Mouse (Mus musculus) hindbrain, embryonic 12.5 days (tissue): ENCODE measurements at regions not wholly inside any gene's neighbourhood (a gene's known extent, or its start where the extent isn't known, plus 50 kb on each side); places are given as distances from the start of the nearest gene placed in this dataset.
A peak's percentile ranks its signal among the peaks of the same experiment; 100 is the strongest.

Source experiments
- ATAC-seq: fragments of 200-750 bp; cut with Nextera tagmentation; 2 replicates; pipeline ENCODE4 v1.8.0; 2017; ENCODE audit warnings: moderate TSS enrichment; ENCODE audit not compliant: low FRiP score
- H3K27ac ChIP-seq: fragments of 300-500 bp; sonication (generic); 2 replicates; pipeline ENCODE4 v1.5.1; 2016; ENCODE audit warnings: mild to moderate bottlenecking
- H3K27me3 ChIP-seq: fragments of 300-500 bp; sonication (generic); 2 replicates; pipeline ENCODE4 v1.6.1; 2016; ENCODE audit warnings: mild to moderate bottlenecking
- H3K36me3 ChIP-seq: fragments of 300-500 bp; sonication (generic); 2 replicates; pipeline ENCODE4 v1.6.1; 2016; ENCODE audit warnings: mild to moderate bottlenecking
- H3K4me1 ChIP-seq: fragments of 300-500 bp; sonication (generic); 2 replicates; pipeline ENCODE4 v1.6.1; 2016
- H3K4me2 ChIP-seq: fragments of 300-500 bp; sonication (generic); replicated peaks from 2 replicates; pipeline ENCODE4 v1.6.1; 2016; ENCODE audit warnings: mild to moderate bottlenecking
- H3K4me3 ChIP-seq: fragments of 300-500 bp; sonication (generic); 2 replicates; pipeline ENCODE4 v1.5.1; 2016; ENCODE audit warnings: mild to moderate bottlenecking
- H3K9ac ChIP-seq: fragments of 300-500 bp; sonication (generic); 2 replicates; pipeline ENCODE4 v1.6.1; 2016; ENCODE audit warnings: mild to moderate bottlenecking, moderate library complexity
- H3K9me3 ChIP-seq: fragments of 300-500 bp; sonication (generic); replicated peaks from 2 replicates; pipeline ENCODE4 v1.6.1; 2016; ENCODE audit warnings: mild to moderate bottlenecking
- WGBS: fragments of 180-500 bp; shearing (Covaris S2); methylation state at CpG from one replicate; pipeline ENCODE4 v1.1.7; 2016; 5-methylcytosine and 5-hydroxymethylcytosine counted together

GRCm38 (mm10) chr6:93467867-93468266 is 524.6 kb upstream of the Adamts9 start:
- H3K4me3 ChIP-seq, result no peak overlapping the region
- H3K4me2 ChIP-seq, result no peak overlapping the region
- no peak overlapping the region for H3K9ac ChIP-seq
- 91% methylated on average over 5 of the region's 5 CpGs for WGBS
- ATAC-seq, result no peak
- H3K9me3 ChIP-seq, result no peaks in the 10 kb centered on the region
- H3K27ac ChIP-seq, result no peak overlapping the region
- no peaks in the 10 kb centered on the region for H3K36me3 ChIP-seq
- no peaks in the 10 kb centered on the region for H3K4me1 ChIP-seq
- no peaks in the 10 kb centered on the region for H3K27me3 ChIP-seq

- no peak overlapping the region for H3K4me3 ChIP-seq
- H3K9ac ChIP-seq, result no peak overlapping the region
- H3K27ac ChIP-seq, result no peak overlapping the region
- no peak for ATAC-seq
- WGBS, result 84% methylated on average over 4 of the region's 4 CpGs
- no peaks in the 10 kb centered on the region for H3K27me3 ChIP-seq
- no peak overlapping the region for H3K4me2 ChIP-seq
- H3K9me3 ChIP-seq, result no peaks in the 10 kb centered on the region
- no peaks in the 10 kb centered on the region for H3K36me3 ChIP-seq
- no peaks in the 10 kb centered on the region for H3K4me1 ChIP-seq
Observed at GRCm38 (mm10) chr6:93462861-93463260, 519.6 kb upstream of the Adamts9 start.

- 71% methylated on average over 3 of the region's 3 CpGs for WGBS
- Histone ChIP-seq H3K27ac (no peak overlapping the region), H3K27me3 (no peaks in the 10 kb centered on the region), H3K4me1 (no peaks in the 10 kb centered on the region), H3K9me3 (no peaks in the 10 kb centered on the region), H3K4me3 (no peak overlapping the region), H3K36me3 (no peaks in the 10 kb centered on the region), H3K9ac (no peak overlapping the region), H3K4me2 (no peak overlapping the region)
- no peak for ATAC-seq
Observed at GRCm38 (mm10) chr6:93461374-93461773, 518.1 kb upstream of the Adamts9 start.

- no peak overlapping the region for H3K27ac ChIP-seq
- no peak overlapping the region for H3K9ac ChIP-seq
- no peak overlapping the region for H3K4me2 ChIP-seq
- no peak overlapping the region for H3K4me3 ChIP-seq
- ATAC-seq, result no peak
- no peaks in the 10 kb centered on the region for H3K9me3 ChIP-seq
- H3K27me3 ChIP-seq, result no peaks in the 10 kb centered on the region
- no peaks in the 10 kb centered on the region for H3K4me1 ChIP-seq
- no peaks in the 10 kb centered on the region for H3K36me3 ChIP-seq
- 59% methylated on average over 4 of the region's 4 CpGs for WGBS
Observed at GRCm38 (mm10) chr6:93457613-93458012, 514.3 kb upstream of the Adamts9 start.

- Histone ChIP-seq H3K27me3 (no peaks in the 10 kb centered on the region), H3K36me3 (no peaks in the 10 kb centered on the region), H3K9ac (no peak overlapping the region), H3K27ac (no peak overlapping the region), H3K4me3 (no peak overlapping the region), H3K9me3 (no peaks in the 10 kb centered on the region), H3K4me1 (no peaks in the 10 kb centered on the region), H3K4me2 (no peak overlapping the region)
- 91% methylated on average over 9 of the region's 9 CpGs for WGBS
- no peak for ATAC-seq
Observed at GRCm38 (mm10) chr6:93456383-93457033, 513.2 kb upstream of the Adamts9 start.

GRCm38 (mm10) chr6:93445568-93445967 is 502.3 kb upstream of the Adamts9 start:
- no peak overlapping the region for H3K27ac ChIP-seq
- no peak overlapping the region for H3K4me2 ChIP-seq
- 83% methylated on average over 16 of the region's 16 CpGs for WGBS
- no peaks in the 10 kb centered on the region for H3K27me3 ChIP-seq
- H3K36me3 ChIP-seq, result no peaks in the 10 kb centered on the region
- no peak overlapping the region for H3K4me3 ChIP-seq
- no peak overlapping the region for H3K9ac ChIP-seq
- H3K4me1 ChIP-seq, result peaks cover 11% of the 10 kb centered on the region
- no peak for ATAC-seq
- H3K9me3 ChIP-seq, result no peaks in the 10 kb centered on the region

GRCm38 (mm10) chr6:93445124-93445523 is 501.8 kb upstream of the Adamts9 start:
- ATAC-seq, result no peak
- no peak overlapping the region for H3K9ac ChIP-seq
- H3K4me1 ChIP-seq, result peaks cover 11% of the 10 kb centered on the region
- H3K27ac ChIP-seq, result no peak overlapping the region
- H3K4me2 ChIP-seq, result no peak overlapping the region
- H3K36me3 ChIP-seq, result no peaks in the 10 kb centered on the region
- H3K9me3 ChIP-seq, result no peaks in the 10 kb centered on the region
- no peak overlapping the region for H3K4me3 ChIP-seq
- no peaks in the 10 kb centered on the region for H3K27me3 ChIP-seq
- 71% methylated on average over 5 of the region's 5 CpGs for WGBS

- peak overlapping the region; percentile 22; the same call in 1 of the 2 replicates for H3K4me2 ChIP-seq
- H3K27ac ChIP-seq, result peak overlapping the region; percentile 71
- no peaks in the 10 kb centered on the region for H3K9me3 ChIP-seq
- peak; percentile 68 for ATAC-seq
- 28% methylated on average over 11 of the region's 11 CpGs for WGBS
- H3K9ac ChIP-seq, result no peak overlapping the region
- H3K36me3 ChIP-seq, result no peaks in the 10 kb centered on the region
- H3K4me1 ChIP-seq, result peaks cover 11% of the 10 kb centered on the region
- H3K4me3 ChIP-seq, result no peak overlapping the region
- H3K27me3 ChIP-seq, result no peaks in the 10 kb centered on the region
Observed at GRCm38 (mm10) chr6:93443766-93444557, 500.7 kb upstream of the Adamts9 start.

GRCm38 (mm10) chr6:93433446-93433845 is 490.2 kb upstream of the Adamts9 start:
- Histone ChIP-seq H3K4me3 (no peak overlapping the region), H3K36me3 (no peaks in the 10 kb centered on the region), H3K4me1 (no peaks in the 10 kb centered on the region), H3K9ac (no peak overlapping the region), H3K27ac (no peak overlapping the region), H3K27me3 (no peaks in the 10 kb centered on the region), H3K9me3 (no peaks in the 10 kb centered on the region), H3K4me2 (no peak overlapping the region)
- no peak for ATAC-seq
- WGBS, result 74% methylated on average over 1 of the region's 1 CpGs

- H3K27me3 ChIP-seq, result no peaks in the 10 kb centered on the region
- WGBS, result 88% methylated on average over 1 of the region's 1 CpGs
- no peaks in the 10 kb centered on the region for H3K36me3 ChIP-seq
- no peaks in the 10 kb centered on the region for H3K9me3 ChIP-seq
- no peak for ATAC-seq
- H3K4me1 ChIP-seq, result no peaks in the 10 kb centered on the region
- no peak overlapping the region for H3K27ac ChIP-seq
- no peak overlapping the region for H3K4me2 ChIP-seq
- H3K4me3 ChIP-seq, result no peak overlapping the region
- no peak overlapping the region for H3K9ac ChIP-seq
Observed at GRCm38 (mm10) chr6:93426141-93426540, 482.8 kb upstream of the Adamts9 start.

GRCm38 (mm10) chr6:93422906-93423305 is 479.6 kb upstream of the Adamts9 start:
- Histone ChIP-seq H3K27me3 (no peaks in the 10 kb centered on the region), H3K4me1 (no peaks in the 10 kb centered on the region), H3K36me3 (no peaks in the 10 kb centered on the region), H3K9me3 (no peaks in the 10 kb centered on the region), H3K4me2 (no peak overlapping the region), H3K9ac (no peak overlapping the region), H3K4me3 (no peak overlapping the region), H3K27ac (no peak overlapping the region)
- WGBS, result 77% methylated on average over 3 of the region's 3 CpGs
- ATAC-seq, result no peak

GRCm38 (mm10) chr6:93422253-93422652 is 479.0 kb upstream of the Adamts9 start:
- Histone ChIP-seq H3K9me3 (no peaks in the 10 kb centered on the region), H3K9ac (no peak overlapping the region), H3K4me2 (no peak overlapping the region), H3K27me3 (no peaks in the 10 kb centered on the region), H3K4me3 (no peak overlapping the region), H3K27ac (no peak overlapping the region), H3K4me1 (no peaks in the 10 kb centered on the region), H3K36me3 (no peaks in the 10 kb centered on the region)
- WGBS, result 58% methylated on average over 4 of the region's 4 CpGs
- ATAC-seq, result no peak

GRCm38 (mm10) chr6:93417625-93418024 is 474.3 kb upstream of the Adamts9 start:
- Histone ChIP-seq H3K27ac (no peak overlapping the region), H3K4me2 (no peak overlapping the region), H3K9me3 (no peaks in the 10 kb centered on the region), H3K36me3 (no peaks in the 10 kb centered on the region), H3K4me3 (no peak overlapping the region), H3K4me1 (no peaks in the 10 kb centered on the region), H3K9ac (no peak overlapping the region), H3K27me3 (no peaks in the 10 kb centered on the region)
- 82% methylated on average over 6 of the region's 6 CpGs for WGBS
- ATAC-seq, result no peak
